Mouse (Mus musculus): ENCODE data around the gene Bcas1. TPM values are rescaled to one million over a fixed set of nuclear protein-coding genes. Genes with fewer than 3 reads are reported as not detected.

Gene Bcas1
- polyA plus RNA-seq (2014; fragmentation: Nextera tagmentation; extraction: Ambion mirVana) = 1.1 TPM in 2 replicates

DNA sequence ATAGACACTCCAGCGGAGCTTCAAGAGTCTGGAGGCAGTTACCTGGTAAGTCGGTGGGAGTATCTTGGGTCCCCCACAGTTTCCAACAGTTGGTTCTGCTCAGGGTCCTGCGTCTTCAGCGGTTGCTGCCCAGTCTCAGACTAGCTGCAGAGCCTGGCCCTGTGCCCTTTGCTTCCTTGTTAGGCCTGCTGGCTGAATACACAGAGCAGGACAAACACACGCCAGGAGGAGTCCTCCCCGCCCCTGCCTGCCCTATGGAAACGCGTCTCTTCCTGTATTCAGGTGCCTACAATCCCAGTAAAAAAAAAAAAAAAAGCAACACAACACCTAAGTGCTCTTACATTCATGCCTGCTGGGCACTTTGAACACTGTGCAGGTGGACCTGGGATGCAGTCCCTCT, at the start of gene Bcas1:
Gene Bcas1, minus strand, starts transcription at position 142 of the 400 bp plus-strand sequence.
- 78% methylated on average over 8 of the region's 8 CpGs for WGBS
- no peaks in the 10 kb centered on the region for H3K4me1 ChIP-seq (ENCODE audit: control insufficient read depth, insufficient read depth, low read length)
- no peaks in the 10 kb centered on the region for H3K9me3 ChIP-seq (replicated peaks; ENCODE audit: control insufficient read depth, low read length)
- no peak for DNase-seq (ENCODE audit: low spot score)
- H3K27me3 ChIP-seq (ENCODE audit: control insufficient read depth, insufficient read depth, low read length) = no peaks in the 10 kb centered on the region
- H3K27ac ChIP-seq (replicated peaks; ENCODE audit: low read depth, low read length) = no peak within 1 kb of the TSS
- H3K36me3 ChIP-seq (replicated peaks; ENCODE audit: control insufficient read depth, insufficient read depth, low read depth, low read length) = no peaks in the 10 kb centered on the region
- no peak within 1 kb of the TSS for H3K4me3 ChIP-seq (ENCODE audit: low read depth, low read length)
- no peak within 1 kb of the TSS for H3K9ac ChIP-seq (replicated peaks; ENCODE audit: low read length)
- ATAC-seq (replicated peaks; ENCODE audit: insufficient number of reproducible peaks, low FRiP score, low TSS enrichment, low read depth) = no peak
- H3K4me2 ChIP-seq (ENCODE audit: low read depth, low read length) = no peak within 1 kb of the TSS

DNA sequence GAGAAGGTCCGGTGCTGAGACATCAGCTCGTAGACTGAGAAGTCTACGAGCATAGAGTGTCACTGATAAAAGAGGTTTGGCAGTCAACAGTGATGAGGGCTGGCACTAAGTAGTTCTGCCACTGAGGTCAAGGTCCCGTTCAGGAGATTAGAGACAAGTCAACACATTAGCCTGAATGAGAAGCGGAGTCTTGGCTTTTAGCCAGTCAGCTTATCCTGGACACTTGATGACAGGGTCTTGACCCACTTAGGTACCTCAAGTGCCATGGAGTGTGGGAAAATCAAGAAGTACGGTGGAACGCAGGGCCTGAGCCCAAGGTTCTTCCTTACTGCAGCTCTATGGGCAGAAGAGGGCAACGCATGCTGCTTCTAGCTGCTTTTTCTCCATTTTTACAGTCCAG, 49.0 kb upstream of the Bcas1 start:
- ATAC-seq (replicated peaks; ENCODE audit: insufficient number of reproducible peaks, low FRiP score, low TSS enrichment, low read depth) (no peak), DNase-seq (ENCODE audit: low spot score) (no peak)
- 81% methylated on average over 8 of the region's 8 CpGs for WGBS
- Histone ChIP-seq H3K9ac (replicated peaks; ENCODE audit: low read length) (no peak overlapping the region), H3K36me3 (replicated peaks; ENCODE audit: control insufficient read depth, insufficient read depth, low read depth, low read length) (no peaks in the 10 kb centered on the region), H3K4me1 (ENCODE audit: control insufficient read depth, insufficient read depth, low read length) (no peaks in the 10 kb centered on the region), H3K4me2 (ENCODE audit: low read depth, low read length) (no peak overlapping the region), H3K9me3 (replicated peaks; ENCODE audit: control insufficient read depth, low read length) (no peaks in the 10 kb centered on the region), H3K4me3 (ENCODE audit: low read depth, low read length) (no peak overlapping the region), H3K27ac (replicated peaks; ENCODE audit: low read depth, low read length) (no peak overlapping the region), H3K27me3 (ENCODE audit: control insufficient read depth, insufficient read depth, low read length) (no peaks in the 10 kb centered on the region)

DNA sequence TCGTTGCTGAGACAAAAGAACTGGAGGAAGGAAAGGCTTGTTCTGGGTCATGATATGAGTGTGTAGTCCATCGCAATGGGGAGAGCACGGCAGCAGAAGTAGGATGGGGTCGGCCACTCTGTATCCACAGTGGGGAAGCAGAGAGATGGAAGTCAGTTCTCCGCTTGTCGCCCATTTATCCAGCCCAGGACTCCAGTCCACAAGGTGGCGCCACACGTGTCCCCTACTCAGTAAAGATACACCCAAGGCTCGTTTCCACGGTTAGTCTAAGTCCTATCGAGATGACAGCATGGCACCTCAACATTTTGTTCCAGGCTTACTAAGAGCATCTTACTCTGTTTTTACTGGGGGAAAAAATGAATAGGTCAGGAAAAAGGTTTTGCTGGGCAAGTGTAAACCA, 48.6 kb upstream of the Bcas1 start:
- WGBS = 87% methylated on average over 11 of the region's 11 CpGs

GRCm38 (mm10) chr2:170475164-170475563, 47.5 kb upstream of the Bcas1 start:
- no peak for ATAC-seq (replicated peaks; ENCODE audit: insufficient number of reproducible peaks, low FRiP score, low TSS enrichment, low read depth)
- H3K27ac ChIP-seq (replicated peaks; ENCODE audit: low read depth, low read length) = no peak overlapping the region
- H3K36me3 ChIP-seq (replicated peaks; ENCODE audit: control insufficient read depth, insufficient read depth, low read depth, low read length) = no peaks in the 10 kb centered on the region
- DNase-seq (ENCODE audit: low spot score) = no peak
- H3K27me3 ChIP-seq (ENCODE audit: control insufficient read depth, insufficient read depth, low read length) = no peaks in the 10 kb centered on the region
- H3K4me3 ChIP-seq (ENCODE audit: low read depth, low read length) = no peak overlapping the region
- 82% methylated on average over 3 of the region's 3 CpGs for WGBS
- no peaks in the 10 kb centered on the region for H3K4me1 ChIP-seq (ENCODE audit: control insufficient read depth, insufficient read depth, low read length)
- no peak overlapping the region for H3K9ac ChIP-seq (replicated peaks; ENCODE audit: low read length)
- H3K4me2 ChIP-seq (ENCODE audit: low read depth, low read length) = no peak overlapping the region
- no peaks in the 10 kb centered on the region for H3K9me3 ChIP-seq (replicated peaks; ENCODE audit: control insufficient read depth, low read length)

More for the DNA sequence above, 48.6 kb upstream of the Bcas1 start:
- Histone ChIP-seq H3K36me3 (replicated peaks; ENCODE audit: control insufficient read depth, insufficient read depth, low read depth, low read length) (no peaks in the 10 kb centered on the region), H3K27ac (replicated peaks; ENCODE audit: low read depth, low read length) (no peak overlapping the region), H3K4me2 (ENCODE audit: low read depth, low read length) (no peak overlapping the region), H3K9ac (replicated peaks; ENCODE audit: low read length) (no peak overlapping the region), H3K9me3 (replicated peaks; ENCODE audit: control insufficient read depth, low read length) (no peaks in the 10 kb centered on the region), H3K4me3 (ENCODE audit: low read depth, low read length) (no peak overlapping the region), H3K4me1 (ENCODE audit: control insufficient read depth, insufficient read depth, low read length) (no peaks in the 10 kb centered on the region), H3K27me3 (ENCODE audit: control insufficient read depth, insufficient read depth, low read length) (no peaks in the 10 kb centered on the region)
- DNase-seq (ENCODE audit: low spot score) = no peak
- ATAC-seq (replicated peaks; ENCODE audit: insufficient number of reproducible peaks, low FRiP score, low TSS enrichment, low read depth) = no peak

GRCm38 (mm10) chr2:170474125-170474524, 46.5 kb upstream of the Bcas1 start:
- Histone ChIP-seq H3K9me3 (replicated peaks; ENCODE audit: control insufficient read depth, low read length) (no peaks in the 10 kb centered on the region), H3K4me2 (ENCODE audit: low read depth, low read length) (no peak overlapping the region), H3K4me1 (ENCODE audit: control insufficient read depth, insufficient read depth, low read length) (no peaks in the 10 kb centered on the region), H3K9ac (replicated peaks; ENCODE audit: low read length) (no peak overlapping the region), H3K36me3 (replicated peaks; ENCODE audit: control insufficient read depth, insufficient read depth, low read depth, low read length) (no peaks in the 10 kb centered on the region), H3K4me3 (ENCODE audit: low read depth, low read length) (no peak overlapping the region), H3K27ac (replicated peaks; ENCODE audit: low read depth, low read length) (no peak overlapping the region), H3K27me3 (ENCODE audit: control insufficient read depth, insufficient read depth, low read length) (no peaks in the 10 kb centered on the region)
- 95% methylated on average over 5 of the region's 5 CpGs for WGBS
- no peak for DNase-seq (ENCODE audit: low spot score)
- ATAC-seq (replicated peaks; ENCODE audit: insufficient number of reproducible peaks, low FRiP score, low TSS enrichment, low read depth) = no peak

GRCm38 (mm10) chr2:170470591-170470990, 42.9 kb upstream of the Bcas1 start:
- WGBS = 80% methylated on average over 5 of the region's 5 CpGs
- no peak overlapping the region for H3K27ac ChIP-seq (replicated peaks; ENCODE audit: low read depth, low read length)

DNA sequence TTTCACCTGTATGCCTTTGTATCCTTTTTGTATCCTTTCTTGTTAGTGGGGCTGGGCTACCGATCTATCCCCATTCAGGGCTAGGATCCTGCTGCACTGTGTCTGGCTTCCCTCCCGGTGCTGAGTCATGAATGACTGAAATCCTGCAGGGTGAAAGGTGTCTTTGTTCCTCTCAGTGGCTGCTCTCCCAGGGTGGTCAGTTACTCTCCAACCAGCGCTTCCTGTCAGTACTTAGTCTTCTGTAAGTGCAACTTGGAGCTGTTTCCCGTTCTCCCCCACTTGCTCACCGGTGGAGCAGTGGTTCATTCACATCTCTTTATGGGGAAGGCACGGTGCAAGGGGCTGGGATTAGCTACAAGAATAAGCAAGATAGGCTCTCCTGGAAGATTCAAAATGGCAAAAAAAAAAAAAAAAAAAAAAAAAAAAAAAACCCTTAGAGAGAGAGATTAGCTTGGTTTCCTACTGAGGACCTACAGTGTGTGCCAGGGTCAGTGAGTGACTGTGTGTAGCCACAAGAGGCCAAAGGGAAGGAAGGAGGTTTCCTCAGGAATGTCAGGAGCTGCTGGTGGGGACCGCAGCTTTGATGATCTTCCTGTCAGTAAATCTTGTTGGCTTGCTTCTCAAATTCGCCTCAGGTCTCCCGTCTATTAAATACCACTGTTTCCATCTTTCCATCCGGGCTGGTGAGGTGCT, 42.1 kb upstream of the Bcas1 start:
- WGBS = 10% methylated on average over 10 of the region's 10 CpGs
- 0 out of 2 replicates have a peak, but pooled peaks have one; percentile 67 for ATAC-seq (replicated peaks; ENCODE audit: insufficient number of reproducible peaks, low FRiP score, low TSS enrichment, low read depth)
- no peak overlapping the region for H3K9ac ChIP-seq (replicated peaks; ENCODE audit: low read length)
- no peaks in the 10 kb centered on the region for H3K9me3 ChIP-seq (replicated peaks; ENCODE audit: control insufficient read depth, low read length)
- peak; percentile 48 for DNase-seq (ENCODE audit: low spot score)
- no peak overlapping the region for H3K4me2 ChIP-seq (ENCODE audit: low read depth, low read length)
- no peaks in the 10 kb centered on the region for H3K27me3 ChIP-seq (ENCODE audit: control insufficient read depth, insufficient read depth, low read length)
- no peak overlapping the region for H3K4me3 ChIP-seq (ENCODE audit: low read depth, low read length)
- H3K36me3 ChIP-seq (replicated peaks; ENCODE audit: control insufficient read depth, insufficient read depth, low read depth, low read length) = no peaks in the 10 kb centered on the region
- H3K4me1 ChIP-seq (ENCODE audit: control insufficient read depth, insufficient read depth, low read length) = no peaks in the 10 kb centered on the region
- H3K27ac ChIP-seq (replicated peaks; ENCODE audit: low read depth, low read length) = no peak overlapping the region

More at GRCm38 (mm10) chr2:170470591-170470990, 42.9 kb upstream of the Bcas1 start:
- ATAC-seq (replicated peaks; ENCODE audit: insufficient number of reproducible peaks, low FRiP score, low TSS enrichment, low read depth) = no peak
- Histone ChIP-seq H3K9me3 (replicated peaks; ENCODE audit: control insufficient read depth, low read length) (no peaks in the 10 kb centered on the region), H3K4me2 (ENCODE audit: low read depth, low read length) (no peak overlapping the region), H3K4me3 (ENCODE audit: low read depth, low read length) (no peak overlapping the region), H3K9ac (replicated peaks; ENCODE audit: low read length) (no peak overlapping the region), H3K27me3 (ENCODE audit: control insufficient read depth, insufficient read depth, low read length) (no peaks in the 10 kb centered on the region), H3K4me1 (ENCODE audit: control insufficient read depth, insufficient read depth, low read length) (no peaks in the 10 kb centered on the region), H3K36me3 (replicated peaks; ENCODE audit: control insufficient read depth, insufficient read depth, low read depth, low read length) (no peaks in the 10 kb centered on the region)
- no peak for DNase-seq (ENCODE audit: low spot score)

DNA sequence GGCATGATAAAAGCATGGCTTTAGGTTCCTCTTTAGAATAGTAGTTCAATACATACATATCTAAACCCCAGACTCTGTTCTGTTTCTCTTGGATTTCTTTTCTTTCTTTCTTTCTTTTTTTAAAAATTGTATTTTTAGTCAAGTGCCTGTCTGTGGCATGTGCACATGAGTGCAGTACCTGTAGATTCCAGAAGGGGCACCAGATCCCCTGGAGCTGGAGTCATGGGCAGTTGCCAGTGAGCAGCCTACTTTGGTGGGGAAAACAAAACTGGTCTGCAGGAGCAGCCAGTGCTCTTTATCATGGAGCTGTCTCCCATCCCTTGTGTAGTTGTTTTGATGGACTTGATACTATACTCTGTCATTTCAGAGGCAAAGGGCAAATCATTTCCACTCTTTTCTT, 40.4 kb upstream of the Bcas1 start:
- ATAC-seq (replicated peaks; ENCODE audit: insufficient number of reproducible peaks, low FRiP score, low TSS enrichment, low read depth) (no peak), DNase-seq (ENCODE audit: low spot score) (no peak)
- H3K4me1 ChIP-seq (ENCODE audit: control insufficient read depth, insufficient read depth, low read length) = no peaks in the 10 kb centered on the region
- H3K4me2 ChIP-seq (ENCODE audit: low read depth, low read length) = no peak overlapping the region
- no peak overlapping the region for H3K27ac ChIP-seq (replicated peaks; ENCODE audit: low read depth, low read length)
- no peaks in the 10 kb centered on the region for H3K9me3 ChIP-seq (replicated peaks; ENCODE audit: control insufficient read depth, low read length)
- no peak overlapping the region for H3K9ac ChIP-seq (replicated peaks; ENCODE audit: low read length)
- H3K4me3 ChIP-seq (ENCODE audit: low read depth, low read length) = no peak overlapping the region
- H3K36me3 ChIP-seq (replicated peaks; ENCODE audit: control insufficient read depth, insufficient read depth, low read depth, low read length) = no peaks in the 10 kb centered on the region
- H3K27me3 ChIP-seq (ENCODE audit: control insufficient read depth, insufficient read depth, low read length) = no peaks in the 10 kb centered on the region

Measured in embryonic facial prominence, embryonic 11.5 days (tissue).